Mouse (Mus musculus) myocyte (in vitro differentiated cells): ENCODE measurements at regions not wholly inside any gene's neighbourhood (a gene's known extent, or its start where the extent isn't known, plus 50 kb on each side); places are given as distances from the start of the nearest gene placed in this dataset.

ENCODE experiments used
- H3K27me3 ChIP-seq: one replicate; pipeline ENCODE4 v1.6.1; 2011; ENCODE audit not compliant: control insufficient read depth, insufficient read depth, insufficient read length
- H3K36me3 ChIP-seq: one replicate; pipeline ENCODE4 v1.6.1; 2011; ENCODE audit not compliant: control insufficient read depth, insufficient read depth
- H3K4me2 ChIP-seq: one replicate; pipeline ENCODE4 v1.6.1; 2011; ENCODE audit warnings: low read depth, control low read depth
- H3K4me3 ChIP-seq: one replicate; pipeline ENCODE4 v1.5.1; 2011; ENCODE audit warnings: mild to moderate bottlenecking, control low read depth, moderate library complexity
- H3K79me2 ChIP-seq: one replicate; pipeline ENCODE4 v1.6.1; 2011; ENCODE audit not compliant: control insufficient read depth, insufficient read depth
- H3ac ChIP-seq: one replicate; pipeline ENCODE4 v1.6.1; 2011; ENCODE audit not compliant: control insufficient read depth, insufficient read length
- CEBPB ChIP-seq: IDR thresholded peaks from 2 replicates; pipeline ENCODE4 v1.6.1; 2011; ENCODE audit warnings: mild to moderate bottlenecking, moderate library complexity; ENCODE audit not compliant: poor library complexity, insufficient read depth, severe bottlenecking
- E2F4 ChIP-seq: IDR thresholded peaks from one replicate; pipeline ENCODE4 v1.6.1; 2011; ENCODE audit warnings: mild to moderate bottlenecking, control low read depth, moderate library complexity; ENCODE audit not compliant: insufficient read depth
- MAX ChIP-seq: IDR thresholded peaks from one replicate; pipeline ENCODE4 v1.6.1; 2011; ENCODE audit warnings: low read depth, mild to moderate bottlenecking, control low read depth
- MYOD1 ChIP-seq, 3 experiments: IDR thresholded peaks; one replicate each; pipeline ENCODE4 v1.6.1; 2011; ENCODE audit warnings: control low read depth in 2 of 3, low read depth in 2 of 3, mild to moderate bottlenecking in 2 of 3, moderate library complexity in 1 of 3; ENCODE audit not compliant: insufficient read length in 2 of 3, control insufficient read depth in 1 of 3
- MYOG ChIP-seq, 3 experiments: IDR thresholded peaks; one replicate each; pipeline ENCODE4 v1.6.1; 2011; ENCODE audit warnings: control low read depth in 2 of 3, low read depth in 2 of 3, mild to moderate bottlenecking in 2 of 3; ENCODE audit not compliant: insufficient read length in 2 of 3, control insufficient read depth in 1 of 3, insufficient read depth in 1 of 3
- POLR2A ChIP-seq: IDR thresholded peaks from one replicate; pipeline ENCODE4 v1.6.1; 2011; ENCODE audit warnings: low read depth, mild to moderate bottlenecking, control low read depth, moderate library complexity; ENCODE audit not compliant: insufficient read length
- POLR2AphosphoS2 ChIP-seq: IDR thresholded peaks from one replicate; pipeline ENCODE4 v1.6.1; 2011; ENCODE audit warnings: low read depth, control low read depth; ENCODE audit not compliant: insufficient read length
- REST ChIP-seq: IDR thresholded peaks from one replicate; pipeline ENCODE4 v1.6.1; 2011; ENCODE audit warnings: mild to moderate bottlenecking, control low read depth, moderate library complexity; ENCODE audit not compliant: insufficient read depth, insufficient read length
- SRF ChIP-seq: IDR thresholded peaks from one replicate; pipeline ENCODE4 v1.6.1; 2011; ENCODE audit warnings: low read depth; ENCODE audit not compliant: control insufficient read depth, insufficient read length
- TCF12 ChIP-seq: IDR thresholded peaks from one replicate; pipeline ENCODE4 v1.6.1; 2011; ENCODE audit warnings: mild to moderate bottlenecking, control low read depth; ENCODE audit not compliant: poor library complexity, insufficient read depth, severe bottlenecking
- TCF3 ChIP-seq: IDR thresholded peaks from one replicate; pipeline ENCODE4 v1.6.1; 2011; ENCODE audit warnings: low read depth, control low read depth; ENCODE audit not compliant: insufficient read length
- USF1 ChIP-seq: IDR thresholded peaks from one replicate; pipeline ENCODE4 v1.6.1; 2011; ENCODE audit warnings: low read depth, mild to moderate bottlenecking, control low read depth, moderate library complexity

DNA sequence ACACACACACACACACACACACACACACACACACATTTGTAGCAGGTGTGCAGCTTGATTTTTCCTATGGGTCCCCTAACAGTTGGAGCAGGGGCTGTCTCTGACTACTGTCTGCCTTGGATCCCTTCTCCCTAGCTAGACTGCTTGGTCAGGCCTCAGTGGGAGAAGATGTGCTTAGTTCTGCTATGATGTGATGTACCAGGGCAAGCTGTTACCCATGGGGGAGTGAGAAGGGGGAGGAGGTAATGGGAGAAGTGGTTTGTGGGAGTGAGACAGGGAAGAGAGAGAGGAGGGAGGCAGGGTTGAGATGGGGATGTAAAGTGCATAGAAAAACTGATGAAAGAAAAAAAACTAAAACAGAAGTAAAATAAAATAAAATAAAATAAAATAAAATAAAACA, 218.8 kb upstream of the Smarca2 start:
- Histone ChIP-seq H3K79me2 (no peaks in the 10 kb centered on the region), H3K4me2 (no peak overlapping the region), H3K4me3 (no peak overlapping the region), H3ac (no peak overlapping the region), H3K27me3 (no peaks in the 10 kb centered on the region), H3K36me3 (no peaks in the 10 kb centered on the region)
- TF ChIP-seq REST (no peak), POLR2AphosphoS2 (no peak), SRF (no peak), TCF12 (no peak)

DNA sequence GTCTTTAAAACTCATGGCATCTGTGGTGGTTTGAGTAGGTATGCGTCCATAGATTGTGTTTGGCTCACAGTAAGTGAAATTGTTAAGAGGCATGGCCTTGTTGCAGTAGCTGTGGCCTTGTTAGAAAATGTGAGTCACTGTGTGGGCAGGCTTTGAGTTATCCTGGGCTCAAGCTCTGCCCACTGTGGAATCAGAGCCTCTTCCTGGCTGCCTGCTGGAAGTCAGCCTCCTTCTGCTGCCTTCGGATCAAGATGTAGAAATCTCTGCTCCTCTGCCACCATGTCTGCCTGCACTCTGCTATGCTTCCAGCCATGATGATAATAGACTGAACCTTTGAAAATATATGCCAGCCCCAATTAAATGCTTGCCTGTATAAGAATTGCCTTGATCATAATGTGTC, 192.2 kb upstream of the Smarca2 start:
- no peak overlapping the region for H3K4me2 ChIP-seq
- TF ChIP-seq MYOG (IDR thresholded peaks at IDR 0.05; ENCODE audit: control insufficient read depth in 1 of 3, insufficient read depth in 1 of 3, insufficient read length in 2 of 3, low read depth in 2 of 3), result no peak
- no peak for TF ChIP-seq TCF3
- no peak for TF ChIP-seq MAX
- no peak for TF ChIP-seq REST
- TF ChIP-seq MYOD1 (IDR thresholded peaks at IDR 0.05; ENCODE audit: control insufficient read depth in 1 of 3, insufficient read length in 2 of 3, low read depth in 2 of 3), result no peak
- TF ChIP-seq USF1, result no peak
- no peaks in the 10 kb centered on the region for H3K79me2 ChIP-seq
- H3K4me3 ChIP-seq, result no peak overlapping the region
- H3ac ChIP-seq, result no peak overlapping the region
- H3K27me3 ChIP-seq, result no peaks in the 10 kb centered on the region
- no peaks in the 10 kb centered on the region for H3K36me3 ChIP-seq

DNA sequence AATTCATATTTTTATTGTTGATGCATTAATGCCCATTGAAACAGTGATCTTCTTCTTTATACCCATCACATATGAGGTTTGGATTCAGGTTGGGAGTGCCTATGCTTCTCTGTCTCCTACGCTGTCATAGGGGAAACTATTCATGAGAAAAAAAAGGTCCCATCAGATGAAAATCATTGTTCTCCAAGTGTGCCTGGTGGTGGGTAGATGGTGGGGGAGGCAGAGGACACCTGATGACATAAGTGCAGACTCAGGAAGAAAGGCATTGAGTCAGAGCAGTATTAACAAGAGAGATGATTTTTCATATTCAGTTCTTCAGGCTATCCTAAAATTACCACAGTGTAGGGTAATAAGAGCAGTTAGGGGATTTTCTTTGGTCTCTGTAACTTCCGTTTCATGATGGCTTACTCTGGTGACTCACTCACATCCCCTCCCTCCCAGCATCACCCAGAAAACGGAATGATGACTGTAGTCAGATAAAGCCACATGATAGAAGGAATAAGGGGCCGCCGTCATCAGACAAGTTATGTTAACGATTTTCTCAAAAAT, 190.3 kb upstream of the Smarca2 start:
- Histone ChIP-seq H3K36me3 (no peaks in the 10 kb centered on the region), H3ac (no peak overlapping the region), H3K4me3 (no peak overlapping the region), H3K79me2 (no peaks in the 10 kb centered on the region), H3K27me3 (no peaks in the 10 kb centered on the region), H3K4me2 (no peak overlapping the region)
- TF ChIP-seq TCF12 (no peak), MYOG (IDR thresholded peaks at IDR 0.05; ENCODE audit: control insufficient read depth in 1 of 3, insufficient read depth in 1 of 3, insufficient read length in 2 of 3, low read depth in 2 of 3) (no peak), MYOD1 (IDR thresholded peaks at IDR 0.05; ENCODE audit: control insufficient read depth in 1 of 3, insufficient read length in 2 of 3, low read depth in 2 of 3) (no peak), REST (no peak), POLR2AphosphoS2 (no peak), POLR2A (no peak), CEBPB (no peak), USF1 (no peak), TCF3 (no peak), SRF (no peak), E2F4 (no peak), MAX (no peak)

DNA sequence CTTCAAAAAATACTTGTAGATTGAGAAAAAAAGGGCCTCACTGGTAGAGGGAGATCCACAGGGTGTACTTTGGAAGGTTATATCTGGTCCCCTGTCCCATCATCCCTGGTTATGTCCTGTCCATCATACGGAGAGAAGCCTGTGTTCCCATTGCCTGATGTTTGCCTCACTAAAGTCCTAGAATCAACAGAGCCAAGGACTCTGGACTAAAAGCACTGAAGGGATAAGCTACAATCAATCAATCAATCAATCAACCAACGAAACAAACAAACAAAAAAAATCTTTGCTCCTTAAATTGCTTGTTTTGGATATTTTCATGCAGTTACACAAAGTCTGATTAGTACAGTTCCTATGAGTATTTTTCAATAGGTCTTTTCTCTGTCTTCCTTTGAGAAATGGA, 185.1 kb upstream of the Smarca2 start:
- Histone ChIP-seq H3K36me3 (no peaks in the 10 kb centered on the region), H3K4me2 (no peak overlapping the region), H3K27me3 (no peaks in the 10 kb centered on the region), H3ac (no peak overlapping the region), H3K79me2 (no peaks in the 10 kb centered on the region), H3K4me3 (no peak overlapping the region)
- TF ChIP-seq E2F4 (no peak), POLR2AphosphoS2 (no peak), MYOG (IDR thresholded peaks at IDR 0.05; ENCODE audit: control insufficient read depth in 1 of 3, insufficient read depth in 1 of 3, insufficient read length in 2 of 3, low read depth in 2 of 3) (no peak), TCF3 (no peak), SRF (no peak)

DNA sequence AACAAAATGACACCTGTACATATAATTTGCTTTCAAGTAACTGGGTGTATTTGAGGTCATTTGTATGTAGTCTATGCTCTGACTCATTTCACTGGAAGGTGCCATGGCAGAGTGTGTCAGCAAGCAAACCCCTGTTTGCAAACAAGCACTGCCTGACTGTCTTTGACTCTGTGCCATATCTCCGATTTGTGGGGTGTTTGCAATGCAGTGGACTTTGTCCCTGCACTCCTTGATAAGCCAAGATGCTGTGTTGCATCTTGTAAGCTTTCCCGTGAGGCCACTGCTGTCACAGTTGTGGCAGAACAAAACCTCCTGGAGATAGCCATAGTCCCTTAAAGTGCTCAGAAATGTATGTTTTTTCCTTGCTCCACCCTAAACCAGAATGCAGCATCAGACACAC, 165.7 kb upstream of the Smarca2 start:
- no peak overlapping the region for H3ac ChIP-seq
- H3K4me2 ChIP-seq, result no peak overlapping the region
- H3K79me2 ChIP-seq, result no peaks in the 10 kb centered on the region
- TF ChIP-seq POLR2A, result no peak
- no peak for TF ChIP-seq USF1
- TF ChIP-seq MYOD1 (IDR thresholded peaks at IDR 0.05; ENCODE audit: control insufficient read depth in 1 of 3, insufficient read length in 2 of 3, low read depth in 2 of 3), result no peak
- no peak overlapping the region for H3K4me3 ChIP-seq
- H3K27me3 ChIP-seq, result no peaks in the 10 kb centered on the region
- H3K36me3 ChIP-seq, result no peaks in the 10 kb centered on the region

DNA sequence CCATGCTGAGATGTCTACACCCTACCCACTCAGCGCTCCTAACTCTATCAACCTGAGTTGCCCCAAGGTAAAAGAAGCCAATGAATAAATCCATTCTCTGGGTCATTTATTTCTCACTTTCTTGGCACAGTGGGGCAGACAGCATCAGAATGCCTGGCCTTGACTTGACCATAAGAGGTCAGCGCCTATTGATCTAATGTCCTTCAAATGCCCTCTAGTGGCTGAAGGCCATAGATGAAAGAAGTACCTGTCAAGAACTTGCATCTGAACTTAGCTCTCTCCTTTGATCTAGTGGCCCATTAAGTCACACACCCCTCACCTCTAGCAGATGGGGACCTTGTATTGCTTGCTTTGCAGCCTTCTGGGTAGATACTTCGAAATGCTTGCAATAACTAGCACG, 159.5 kb upstream of the Smarca2 start:
- no peaks in the 10 kb centered on the region for H3K27me3 ChIP-seq
- no peaks in the 10 kb centered on the region for H3K79me2 ChIP-seq

More for the DNA sequence above, 159.5 kb upstream of the Smarca2 start:
- TF ChIP-seq TCF12, result no peak
- Histone ChIP-seq H3K4me2 (no peak overlapping the region), H3K4me3 (no peak overlapping the region), H3K36me3 (no peaks in the 10 kb centered on the region), H3ac (no peak overlapping the region)
